Mouse (Mus musculus): Measurements from ENCODE around the gene Psmd11. TPM values are rescaled to one million over a fixed set of nuclear protein-coding genes. Genes with fewer than 3 reads are reported as not detected.

Gene Psmd11
- polyA plus RNA-seq, 1 experiment from 2014 or later = 194 TPM

DNA sequence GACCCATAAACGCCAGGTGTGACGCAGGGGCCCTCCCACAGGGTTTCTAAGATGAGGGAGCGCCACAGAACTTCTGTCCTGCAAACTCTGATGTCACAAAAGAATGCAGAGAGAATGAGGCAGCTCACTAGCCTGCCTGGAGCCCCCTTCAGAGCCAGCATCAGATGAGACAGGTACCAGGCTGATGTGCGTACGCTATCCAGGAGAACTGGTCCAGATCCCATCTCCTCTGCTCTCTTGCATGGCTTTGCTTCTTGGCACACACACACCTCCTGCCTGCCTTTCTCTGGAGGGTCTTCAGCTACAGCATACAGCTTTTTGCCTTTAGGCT, 80.7 kb downstream of the Psmd11 start:
- Histone ChIP-seq H3K27ac (replicated peaks) (peak overlapping the region; percentile 71), H3K9me3 (no peaks in the 10 kb centered on the region), H3K4me2 (peak overlapping the region; percentile 59), H3K9ac (peak overlapping the region; percentile 60), H3K4me3 (peak overlapping the region; percentile 25; the same call in 1 of the 2 replicates), H3K4me1 (peaks cover 27% of the 10 kb centered on the region), H3K27me3 (replicated peaks) (no peaks in the 10 kb centered on the region), H3K36me3 (no peaks in the 10 kb centered on the region)
- ATAC-seq (ENCODE audit: extremely low read depth, insufficient number of reproducible peaks, low FRiP score, low TSS enrichment) = no peak
- WGBS = 46% methylated on average over 5 of the region's 5 CpGs

DNA sequence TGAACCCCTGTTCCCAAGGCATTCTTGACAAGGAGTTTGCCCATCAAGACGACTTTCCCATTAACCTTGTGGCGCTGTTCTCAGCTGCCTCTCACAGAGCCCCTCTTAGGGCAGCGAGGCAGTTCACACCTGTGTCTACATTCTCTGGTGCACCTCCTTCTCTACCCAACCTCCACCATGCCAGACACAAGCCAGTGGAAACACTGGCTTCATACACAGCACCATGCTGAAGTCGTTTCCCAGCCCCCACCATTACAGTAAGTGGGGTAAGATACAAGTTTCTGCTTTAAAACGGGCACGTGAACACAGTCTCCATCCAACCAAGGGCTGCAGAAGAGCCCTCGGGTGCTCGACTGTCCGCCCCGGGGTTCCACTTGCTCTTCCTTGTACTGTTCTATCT, 81.7 kb downstream of the Psmd11 start:
- WGBS = 79% methylated on average over 10 of the region's 10 CpGs
- H3K9ac ChIP-seq = no peak overlapping the region
- no peak for ATAC-seq (ENCODE audit: extremely low read depth, insufficient number of reproducible peaks, low FRiP score, low TSS enrichment)
- no peaks in the 10 kb centered on the region for H3K36me3 ChIP-seq
- H3K4me2 ChIP-seq = no peak overlapping the region
- H3K4me3 ChIP-seq = no peak overlapping the region
- no peaks in the 10 kb centered on the region for H3K27me3 ChIP-seq (replicated peaks)
- H3K4me1 ChIP-seq = peaks cover 17% of the 10 kb centered on the region
- no peak overlapping the region for H3K27ac ChIP-seq (replicated peaks)
- H3K9me3 ChIP-seq = no peaks in the 10 kb centered on the region

DNA sequence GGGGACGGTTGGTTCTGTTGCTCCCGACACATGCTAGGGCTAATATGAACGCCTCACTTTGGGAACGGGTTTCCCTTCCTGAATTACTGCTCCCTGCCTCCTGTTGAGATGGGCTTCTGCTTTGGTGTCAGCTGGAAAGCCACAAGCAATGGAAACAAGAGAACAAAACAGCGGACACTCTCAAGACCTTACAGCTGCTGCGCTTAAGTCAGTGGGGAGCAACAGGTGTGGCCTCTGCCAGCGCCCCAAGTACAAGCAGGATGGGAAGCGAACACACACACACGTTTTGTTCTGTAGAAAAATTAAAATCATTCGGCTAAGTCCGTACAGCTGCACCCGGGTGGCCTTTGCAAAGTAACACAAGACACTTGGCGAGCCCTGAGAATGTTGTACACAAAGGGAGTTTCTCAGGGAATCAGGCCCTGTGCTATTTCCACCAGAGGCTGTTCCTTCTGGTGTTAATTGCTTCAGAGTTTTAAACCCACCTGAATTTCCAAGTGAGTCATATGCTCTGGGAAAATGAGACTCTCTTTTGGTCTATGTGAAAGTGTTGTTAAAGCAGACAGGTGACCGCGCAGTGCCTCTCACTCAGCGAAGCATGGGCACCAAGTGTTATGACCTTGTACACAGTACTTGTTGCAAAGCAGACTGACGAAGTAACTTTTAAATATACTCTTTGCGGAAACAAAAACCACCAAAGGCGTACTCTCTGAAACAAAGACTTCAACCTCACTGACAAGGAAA, 84.1 kb downstream of the Psmd11 start:
- H3K36me3 ChIP-seq = no peaks in the 10 kb centered on the region
- H3K27ac ChIP-seq (replicated peaks) = no peak overlapping the region
- H3K4me1 ChIP-seq = peaks cover 15% of the 10 kb centered on the region
- H3K9ac ChIP-seq = no peak overlapping the region
- no peak overlapping the region for H3K4me3 ChIP-seq
- no peak for ATAC-seq (ENCODE audit: extremely low read depth, insufficient number of reproducible peaks, low FRiP score, low TSS enrichment)
- 80% methylated on average over 19 of the region's 19 CpGs for WGBS
- no peak overlapping the region for H3K4me2 ChIP-seq
- H3K27me3 ChIP-seq (replicated peaks) = no peaks in the 10 kb centered on the region
- H3K9me3 ChIP-seq = no peaks in the 10 kb centered on the region

DNA sequence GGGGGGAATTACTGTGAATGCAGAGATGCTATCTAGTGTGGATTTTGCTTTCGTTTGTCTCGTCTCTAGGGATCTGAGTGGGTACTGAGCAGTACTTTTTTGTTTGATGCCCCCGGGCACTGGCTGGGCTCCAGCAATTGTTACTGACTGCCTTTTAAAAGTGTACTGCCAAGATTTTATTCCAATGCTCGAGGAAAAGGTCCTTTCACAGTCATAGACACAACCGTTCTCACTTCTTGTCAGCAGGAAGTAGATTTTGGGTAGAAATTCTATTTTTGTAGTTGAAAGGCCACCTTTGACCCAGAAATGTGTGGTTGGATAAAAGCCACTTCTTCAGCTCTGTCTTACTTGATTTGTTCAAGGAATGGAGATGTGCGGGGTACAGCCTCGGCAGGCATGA, 85.4 kb downstream of the Psmd11 start:
- Histone ChIP-seq H3K4me2 (no peak overlapping the region), H3K9me3 (no peaks in the 10 kb centered on the region), H3K4me3 (no peak overlapping the region), H3K27ac (replicated peaks) (no peak overlapping the region), H3K27me3 (replicated peaks) (no peaks in the 10 kb centered on the region), H3K36me3 (no peaks in the 10 kb centered on the region), H3K9ac (no peak overlapping the region), H3K4me1 (peaks cover 13% of the 10 kb centered on the region)
- no peak for ATAC-seq (ENCODE audit: extremely low read depth, insufficient number of reproducible peaks, low FRiP score, low TSS enrichment)
- 55% methylated on average over 7 of the region's 7 CpGs for WGBS

DNA sequence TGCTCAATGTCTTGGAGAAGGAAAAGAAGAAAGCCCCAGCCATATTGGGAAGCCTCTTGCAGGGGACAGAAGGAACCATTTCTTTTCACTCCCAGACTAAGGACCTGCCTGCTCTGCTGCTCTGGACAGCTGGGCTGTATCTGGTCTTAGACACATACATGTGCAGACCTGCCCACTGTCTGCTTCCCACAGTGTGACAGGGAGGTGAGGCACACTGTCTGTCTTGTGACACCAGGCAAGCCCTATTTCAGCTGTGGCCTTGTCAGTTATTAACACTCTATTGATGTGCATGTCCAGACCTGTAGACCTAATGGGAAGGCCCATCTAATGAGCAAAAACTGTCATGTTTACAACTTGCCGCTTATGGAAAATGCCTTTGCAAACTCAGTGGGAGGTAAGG, 86.9 kb downstream of the Psmd11 start:
- H3K9me3 ChIP-seq = no peaks in the 10 kb centered on the region
- peaks cover 15% of the 10 kb centered on the region for H3K4me1 ChIP-seq
- H3K36me3 ChIP-seq = no peaks in the 10 kb centered on the region
- H3K27me3 ChIP-seq (replicated peaks) = no peaks in the 10 kb centered on the region
- H3K4me2 ChIP-seq = no peak overlapping the region
- ATAC-seq (ENCODE audit: extremely low read depth, insufficient number of reproducible peaks, low FRiP score, low TSS enrichment) = no peak
- no peak overlapping the region for H3K9ac ChIP-seq
- 59% methylated on average over 1 of the region's 1 CpGs for WGBS
- no peak overlapping the region for H3K4me3 ChIP-seq
- no peak overlapping the region for H3K27ac ChIP-seq (replicated peaks)

DNA sequence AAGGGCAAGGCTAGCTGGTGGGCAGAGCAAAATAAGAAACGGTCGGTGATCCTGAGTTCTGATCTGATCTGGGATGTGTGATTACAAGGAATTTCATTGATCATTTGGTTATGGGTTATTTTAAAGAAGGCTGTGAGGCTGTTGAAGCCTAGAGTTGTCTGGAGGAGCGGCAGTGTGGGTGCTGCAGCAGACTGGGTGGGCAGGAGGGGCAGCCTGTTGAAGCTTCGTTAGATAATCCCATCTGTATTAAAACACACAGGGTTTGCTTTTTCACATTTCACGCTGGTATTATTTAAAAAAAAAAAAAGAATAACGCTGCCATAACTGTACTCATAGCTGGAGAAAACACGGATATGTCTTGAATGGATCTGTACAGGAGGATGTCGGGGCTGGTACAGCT, 87.5 kb downstream of the Psmd11 start:
- Histone ChIP-seq H3K4me3 (no peak overlapping the region), H3K27ac (replicated peaks) (no peak overlapping the region), H3K4me2 (no peak overlapping the region), H3K9ac (no peak overlapping the region), H3K4me1 (peaks cover 15% of the 10 kb centered on the region), H3K27me3 (replicated peaks) (no peaks in the 10 kb centered on the region), H3K9me3 (no peaks in the 10 kb centered on the region), H3K36me3 (no peaks in the 10 kb centered on the region)
- 75% methylated on average over 8 of the region's 8 CpGs for WGBS
- no peak for ATAC-seq (ENCODE audit: extremely low read depth, insufficient number of reproducible peaks, low FRiP score, low TSS enrichment)

DNA sequence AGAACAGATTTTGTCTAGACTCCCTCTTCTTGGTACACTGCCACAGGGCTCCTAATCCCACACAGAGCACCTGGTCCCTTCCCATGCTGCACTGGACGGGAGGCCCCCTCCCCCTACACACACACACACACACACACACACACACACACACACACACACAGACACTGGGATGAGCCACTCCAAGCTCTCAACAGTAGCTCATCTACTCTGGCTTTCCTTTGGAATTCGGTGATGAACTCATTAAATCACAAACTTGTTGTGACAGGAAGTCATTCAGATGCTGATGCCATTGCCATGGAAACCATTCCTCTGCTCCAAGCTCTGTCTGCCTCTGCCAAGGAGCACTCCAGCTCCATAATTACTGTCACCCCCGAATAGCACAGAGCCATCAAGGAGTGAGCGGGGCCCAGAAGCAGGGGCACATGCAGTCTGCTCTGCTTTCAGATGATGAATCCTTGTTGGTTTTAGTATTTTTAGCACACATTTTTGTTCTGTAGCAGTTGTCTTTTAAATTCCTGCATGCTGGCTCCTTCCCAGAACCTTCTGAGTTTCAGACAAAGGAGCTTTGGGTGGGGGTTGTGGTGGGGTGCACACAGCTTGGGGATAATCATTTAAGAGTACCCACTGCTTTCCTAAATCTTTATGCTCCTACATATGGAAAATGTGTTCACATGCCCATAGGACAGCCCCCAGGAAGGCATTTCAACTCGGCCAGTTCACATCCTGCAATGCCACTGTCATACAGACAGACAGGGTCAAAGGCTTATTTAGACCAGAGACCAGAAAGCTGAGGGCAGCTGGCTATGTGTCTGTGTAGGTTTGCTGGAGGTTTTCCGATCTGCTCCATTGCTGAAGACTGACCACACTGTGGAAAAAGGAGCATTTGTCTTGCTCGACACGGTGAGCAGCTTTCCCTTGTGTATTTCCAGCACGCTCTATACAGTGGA, 90.3 kb downstream of the Psmd11 start:
- no peak for ATAC-seq (ENCODE audit: extremely low read depth, insufficient number of reproducible peaks, low FRiP score, low TSS enrichment)
- Histone ChIP-seq H3K9me3 (no peaks in the 10 kb centered on the region), H3K4me3 (no peak overlapping the region), H3K4me1 (peaks cover 26% of the 10 kb centered on the region), H3K9ac (no peak overlapping the region), H3K27me3 (replicated peaks) (no peaks in the 10 kb centered on the region), H3K4me2 (no peak overlapping the region), H3K36me3 (no peaks in the 10 kb centered on the region), H3K27ac (replicated peaks) (no peak overlapping the region)
- WGBS = 35% methylated on average over 9 of the region's 9 CpGs

DNA sequence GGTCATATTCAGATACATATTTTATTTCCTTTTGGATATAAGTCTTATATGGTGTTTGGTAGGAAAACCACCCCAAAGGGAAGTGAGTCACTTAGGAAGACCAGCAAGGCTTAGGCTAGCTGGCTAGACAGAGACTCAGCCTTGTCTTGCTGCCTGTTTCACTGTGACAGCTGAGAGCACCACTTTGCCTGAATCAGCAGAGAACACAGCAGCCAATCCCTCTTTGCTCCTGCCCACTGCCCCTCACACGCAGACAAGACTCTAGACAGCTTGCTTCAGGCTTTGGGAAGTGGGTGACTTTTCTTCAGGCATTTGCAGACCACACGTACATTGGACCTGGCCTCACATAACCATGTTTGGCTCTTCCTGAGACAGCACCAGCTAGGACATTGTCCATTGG, 92.7 kb downstream of the Psmd11 start:
- Histone ChIP-seq H3K36me3 (no peaks in the 10 kb centered on the region), H3K4me3 (no peak overlapping the region), H3K4me1 (peaks cover 27% of the 10 kb centered on the region), H3K9ac (no peak overlapping the region), H3K4me2 (no peak overlapping the region), H3K27me3 (replicated peaks) (no peaks in the 10 kb centered on the region), H3K27ac (replicated peaks) (no peak overlapping the region), H3K9me3 (no peaks in the 10 kb centered on the region)
- WGBS = 51% methylated on average over 2 of the region's 2 CpGs
- no peak for ATAC-seq (ENCODE audit: extremely low read depth, insufficient number of reproducible peaks, low FRiP score, low TSS enrichment)

Other genes starting within 250 kb of the Psmd11 start
- gene Rnf135, start 244.8 kb upstream of the Psmd11 start, polyA plus RNA-seq (2015; fragmentation: Nextera tagmentation; extraction: Ambion mirVana) = 10.6 and 11.7 TPM in 2 replicates
- gene Rhot1, start 219.6 kb upstream of the Psmd11 start, polyA plus RNA-seq (2015; fragmentation: Nextera tagmentation; extraction: Ambion mirVana) = 52.5 and 56.4 TPM in 2 replicates
- 0.71 and 0.79 TPM in 2 replicates for gene Rhbdl3, start 127.7 kb upstream of the Psmd11 start, polyA plus RNA-seq (2015; fragmentation: Nextera tagmentation; extraction: Ambion mirVana)
- 15.1 and 16.6 TPM in 2 replicates for gene 5730455P16Rik, start 50.6 kb upstream of the Psmd11 start, polyA plus RNA-seq (2015; fragmentation: Nextera tagmentation; extraction: Ambion mirVana)
- 135 and 144 TPM in 2 replicates for gene Zfp207, start 45.3 kb upstream of the Psmd11 start, polyA plus RNA-seq (2015; fragmentation: Nextera tagmentation; extraction: Ambion mirVana)
- 0.36 and 0.59 TPM in 2 replicates for gene Cdk5r1, start 48.4 kb downstream of the Psmd11 start, polyA plus RNA-seq (2015; fragmentation: Nextera tagmentation; extraction: Ambion mirVana)